Mouse (Mus musculus) kidney, postnatal 4 days (tissue): ENCODE measurements around the gene Gm21693.
"Not testable (repeated sequence)": the region's sequence is repeated elsewhere in the genome, so short reads cannot be mapped to it uniquely, and the experiment has no call there.

ENCODE experiments used
- DNase-seq, 2 experiments: peaks; one replicate each; pipeline ENCODE4 v3.0.0; 2021; ENCODE audit warnings: mixed read lengths in 2 of 2

Gm21693 gene

GRCm38 (mm10) chrY:3345229-3345628 is at the start of gene Gm21693:
Gene Gm21693 (minus strand): TSS chrY:3345329.
- not testable (repeated sequence) for DNase-seq

- not testable (repeated sequence) for DNase-seq
These were observed 4.5 kb downstream of the Gm21693 start for GRCm38 (mm10) chrY:3340661-3341060.

GRCm38 (mm10) chrY:3306349-3306748 is 38.8 kb downstream of the Gm21693 start, which contains the start of gene Gm21677:
Gene Gm21677 (minus strand): TSS chrY:3306449.
- DNase-seq: not testable (repeated sequence)
